Mouse (Mus musculus) ES-Bruce4 (cell line): Measurements from ENCODE around the gene Gm29776.

Experiments used
- CTCF ChIP-seq: IDR thresholded peaks from one replicate; pipeline ENCODE4 v1.8.1; 2011; ENCODE audit warnings: low read depth, low read length
- EP300 ChIP-seq: IDR thresholded peaks from 2 replicates; pipeline ENCODE4 v1.6.1; 2011; ENCODE audit warnings: low read depth, low read length; ENCODE audit not compliant: insufficient read depth
- POLR2A ChIP-seq: IDR thresholded peaks from one replicate; pipeline ENCODE4 v1.8.1; 2011; ENCODE audit warnings: low read length; ENCODE audit not compliant: insufficient read depth

- TF ChIP-seq EP300 (no peak), CTCF (no peak), POLR2A (no peak)
Measured at GRCm38 (mm10) chr14:54660009-54660408, 38.6 kb downstream of the Gm29776 start.
